Mouse (Mus musculus) stomach, postnatal 0 days (tissue): ENCODE results near the gene Pld6. TPM values are rescaled to one million over a fixed set of nuclear protein-coding genes. Genes with fewer than 3 reads are reported as not detected.

Experiments used
- ATAC-seq: fragments of 200-750 bp; cut with Nextera tagmentation; 2 replicates; pipeline ENCODE4 v1.8.0; 2017; ENCODE audit not compliant: low FRiP score, low TSS enrichment
- DNase-seq: peaks from one replicate; pipeline ENCODE4 v3.0.0-alpha.2; 2016; ENCODE audit warnings: low spot score
- H3K27ac ChIP-seq: fragments of 300-500 bp; sonication (generic); replicated peaks from 2 replicates; pipeline ENCODE4 v1.5.1; 2014; ENCODE audit warnings: mild to moderate bottlenecking, control low read depth
- H3K27me3 ChIP-seq: fragments of 300-500 bp; sonication (generic); 2 replicates; pipeline ENCODE4 v1.6.1; 2014; ENCODE audit warnings: low read length; ENCODE audit not compliant: control insufficient read depth, insufficient read depth
- H3K36me3 ChIP-seq: fragments of 300-500 bp; sonication (generic); 2 replicates; pipeline ENCODE4 v1.6.1; 2014; ENCODE audit warnings: low read length, mixed read lengths; ENCODE audit not compliant: control insufficient read depth, insufficient read depth
- H3K4me1 ChIP-seq: fragments of 300-500 bp; sonication (generic); replicated peaks from 2 replicates; pipeline ENCODE4 v1.6.1; 2014; ENCODE audit warnings: antibody characterized with exemption; ENCODE audit not compliant: control insufficient read depth, insufficient read depth
- H3K4me2 ChIP-seq: fragments of 300-500 bp; sonication (generic); replicated peaks from 2 replicates; pipeline ENCODE4 v1.6.1; 2014; ENCODE audit warnings: low read depth, mild to moderate bottlenecking, control low read depth, moderate library complexity
- H3K4me3 ChIP-seq: fragments of 300-500 bp; sonication (generic); 2 replicates; pipeline ENCODE4 v1.5.1; 2014; ENCODE audit warnings: low read depth, low read length, control low read depth
- H3K9ac ChIP-seq: fragments of 300-500 bp; sonication (generic); 2 replicates; pipeline ENCODE4 v1.6.1; 2014; ENCODE audit warnings: mild to moderate bottlenecking, low read length, control low read depth, mixed read lengths
- H3K9me3 ChIP-seq: fragments of 300-500 bp; sonication (generic); 2 replicates; pipeline ENCODE4 v1.6.1; 2016; ENCODE audit warnings: low read length; ENCODE audit not compliant: control insufficient read depth
- CTCF ChIP-seq: IDR thresholded peaks from 2 replicates; pipeline ENCODE4 v1.5.1; 2016; ENCODE audit warnings: antibody characterized with exemption, low read depth, mild to moderate bottlenecking, moderate library complexity
- EP300 ChIP-seq: optimal IDR thresholded peaks from 2 replicates; pipeline ENCODE3; 2016; ENCODE audit warnings: antibody characterized with exemption
- WGBS: fragments of 180-500 bp; shearing (Covaris S2); extraction: QIAGEN DNeasy Blood & Tissue Kit; methylation state at CpG from one replicate; pipeline ENCODE4 v1.1.7; 2014; 5-methylcytosine and 5-hydroxymethylcytosine counted together
- polyA plus RNA-seq: library from polyadenylated mRNA; unstranded; fragments of >200 nt; fragmentation: Nextera tagmentation; extraction: Ambion mirVana; gene quantifications from 2 replicates; pipeline ENCODE4 v1.2.1, GENCODE M21; 2015

Pld6 gene
- 5.9 and 6.7 TPM in 2 replicates for polyA plus RNA-seq

DNA sequence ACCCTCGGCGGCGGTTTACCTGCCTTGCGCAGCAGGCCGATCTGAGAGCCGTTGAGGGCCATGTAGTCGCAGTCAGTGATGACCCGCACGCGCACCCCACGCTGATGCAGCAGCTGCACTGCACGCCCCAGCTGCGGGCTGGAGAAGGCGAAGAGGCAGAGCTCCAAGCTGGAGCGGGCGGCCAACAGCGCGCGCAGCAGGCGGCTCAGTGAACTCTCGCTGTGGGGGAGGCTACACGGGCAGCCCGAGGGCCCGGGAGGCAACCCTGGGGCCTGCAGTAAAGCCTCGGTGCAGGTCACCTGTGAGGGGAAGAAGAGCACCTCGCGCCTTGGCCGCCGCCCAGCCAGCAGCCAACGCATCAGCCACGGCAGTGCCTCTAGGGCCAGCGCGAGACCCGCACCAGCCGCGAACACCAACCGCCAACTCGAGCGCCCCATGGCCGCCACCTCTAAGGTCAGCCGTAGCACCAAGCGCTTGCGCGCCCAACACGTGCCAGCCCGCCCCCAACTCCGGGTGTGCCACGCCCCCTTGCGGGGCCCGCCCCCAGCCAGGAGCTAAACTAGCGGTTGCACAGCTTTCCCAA lies at the start of gene Pld6:
Gene Pld6 (minus strand): TSS at position 447 of the 583 bp plus-strand sequence.
- peak; percentile 31; the same call in 1 of the 2 replicates for TF ChIP-seq CTCF
- TF ChIP-seq EP300 = no peak
- Histone ChIP-seq H3K4me1 (peaks cover 4% of the 10 kb centered on the region), H3K9me3 (no peaks in the 10 kb centered on the region), H3K4me2 (peak within 1 kb of the TSS; percentile 84), H3K27me3 (no peaks in the 10 kb centered on the region), H3K4me3 (peak within 1 kb of the TSS; percentile 47), H3K27ac (peak within 1 kb of the TSS; percentile 53; the same call in 1 of the 2 replicates), H3K36me3 (peaks cover 8% of the 10 kb centered on the region), H3K9ac (peak within 1 kb of the TSS; percentile 52)
- DNase-seq (peak; percentile 88), ATAC-seq (peak; percentile 81)
- WGBS = under 1% methylated on average over 51 of the region's 51 CpGs

DNA sequence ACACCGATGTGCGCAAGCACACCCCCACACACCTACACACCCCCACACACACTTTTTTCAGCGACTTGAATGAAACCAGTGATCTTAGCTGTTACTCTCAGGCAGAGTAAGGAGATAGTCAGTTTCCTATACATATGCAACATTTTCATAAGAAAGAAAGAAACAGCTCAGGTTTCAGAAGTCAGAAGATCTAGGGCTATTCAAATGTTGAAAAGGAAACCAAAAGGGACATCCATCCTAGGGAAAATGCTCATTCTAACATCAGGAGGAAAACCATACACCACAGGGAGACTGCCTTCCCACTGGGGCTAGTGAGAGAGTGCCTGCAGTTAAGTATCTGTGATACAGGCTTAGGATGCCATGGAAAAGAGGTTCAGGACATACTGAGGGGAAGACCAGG lies 34.2 kb upstream of the Pld6 start:
- ATAC-seq (no peak), DNase-seq (no peak)
- no peak overlapping the region for H3K4me2 ChIP-seq
- no peaks in the 10 kb centered on the region for H3K27me3 ChIP-seq
- H3K4me1 ChIP-seq = no peaks in the 10 kb centered on the region
- H3K36me3 ChIP-seq = peaks cover 50% of the 10 kb centered on the region
- H3K27ac ChIP-seq = no peak overlapping the region
- no peaks in the 10 kb centered on the region for H3K9me3 ChIP-seq
- WGBS = 94% methylated on average over 3 of the region's 3 CpGs
- no peak overlapping the region for H3K4me3 ChIP-seq
- TF ChIP-seq CTCF (no peak), EP300 (no peak)
- H3K9ac ChIP-seq = no peak overlapping the region

DNA sequence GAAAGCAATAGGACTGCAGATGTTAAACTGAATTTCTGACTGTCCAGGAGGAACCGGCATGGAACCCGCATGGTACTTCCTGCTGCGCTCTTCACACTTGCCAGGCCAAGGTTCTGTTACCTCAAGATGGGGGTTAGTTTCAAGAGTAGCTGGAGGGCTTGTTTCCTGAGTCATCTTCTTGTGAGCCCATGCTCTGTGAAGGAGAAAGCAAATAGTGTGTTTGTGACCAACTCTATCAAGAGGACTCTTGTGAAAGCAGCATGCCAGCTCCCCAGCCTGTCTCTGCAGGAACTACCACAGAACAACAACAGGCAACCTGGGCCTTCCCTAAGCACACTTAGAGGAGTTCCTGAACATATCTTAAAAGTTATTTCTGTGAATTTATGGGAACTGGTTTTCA lies 30.5 kb upstream of the Pld6 start:
- TF ChIP-seq EP300 (no peak), CTCF (no peak)
- WGBS = 96% methylated on average over 3 of the region's 3 CpGs
- ATAC-seq = no peak

DNA sequence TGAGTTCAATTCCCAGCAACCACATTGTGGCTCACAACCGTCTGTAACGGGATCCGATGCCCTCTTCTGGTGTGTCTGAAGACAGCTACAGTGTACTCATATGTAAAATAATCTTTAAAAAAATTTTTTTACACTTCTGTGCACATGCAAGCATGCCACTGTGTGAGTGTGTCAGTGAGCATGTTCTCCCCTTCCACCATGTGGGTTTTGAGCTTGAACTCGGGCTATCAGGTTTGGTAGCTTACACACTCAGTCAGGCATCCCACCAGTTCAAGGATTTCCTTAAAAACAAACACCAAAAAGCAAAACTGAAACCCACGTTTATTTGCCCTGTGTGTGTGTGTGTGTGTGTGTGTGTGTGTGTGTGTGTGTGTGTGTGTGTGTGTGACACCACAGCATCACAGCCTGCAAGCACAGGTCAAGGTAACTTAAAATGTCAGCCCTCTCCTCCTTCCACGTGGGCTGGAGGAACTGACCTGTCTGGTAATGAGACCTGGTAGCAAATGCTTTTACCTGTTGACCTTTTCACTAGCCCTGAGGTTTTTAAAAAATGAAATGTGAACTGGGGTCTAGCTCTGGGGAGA lies 28.1 kb upstream of the Pld6 start:
- WGBS = 89% methylated on average over 6 of the region's 6 CpGs
- no peak for ATAC-seq

More for the DNA sequence above, 30.5 kb upstream of the Pld6 start:
- Histone ChIP-seq H3K9me3 (no peaks in the 10 kb centered on the region), H3K4me1 (no peaks in the 10 kb centered on the region), H3K4me3 (no peak overlapping the region), H3K36me3 (peaks cover 30% of the 10 kb centered on the region), H3K9ac (no peak overlapping the region), H3K27me3 (no peaks in the 10 kb centered on the region), H3K4me2 (no peak overlapping the region), H3K27ac (no peak overlapping the region)
- no peak for DNase-seq

DNA sequence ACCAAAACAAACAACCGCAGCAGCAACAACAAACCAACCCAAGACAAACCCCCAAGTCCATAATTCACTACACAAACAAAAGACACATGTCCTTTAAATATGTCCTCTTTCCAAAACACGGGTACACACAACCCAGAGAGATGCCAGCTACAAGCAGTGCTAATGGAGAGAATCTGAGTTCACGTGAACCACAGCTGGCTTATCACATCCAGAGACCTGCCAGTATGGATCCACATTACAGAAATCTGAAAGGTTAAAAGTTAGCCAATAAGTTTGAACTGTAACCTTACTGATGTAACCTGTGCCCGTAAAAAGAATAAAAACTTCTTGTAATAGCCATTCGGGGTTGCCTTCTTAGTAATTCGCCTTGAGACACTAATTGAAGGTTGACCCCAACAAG lies 27.5 kb upstream of the Pld6 start:
- Histone ChIP-seq H3K27me3 (no peaks in the 10 kb centered on the region), H3K27ac (no peak overlapping the region), H3K9me3 (no peaks in the 10 kb centered on the region), H3K4me2 (no peak overlapping the region), H3K4me3 (no peak overlapping the region), H3K9ac (no peak overlapping the region), H3K4me1 (no peaks in the 10 kb centered on the region), H3K36me3 (peaks cover 19% of the 10 kb centered on the region)
- WGBS = 84% methylated on average over 6 of the region's 6 CpGs
- TF ChIP-seq EP300 (no peak), CTCF (no peak)
- DNase-seq = no peak
- ATAC-seq = no peak

More for the DNA sequence above, 28.1 kb upstream of the Pld6 start:
- Histone ChIP-seq H3K27ac (no peak overlapping the region), H3K4me1 (no peaks in the 10 kb centered on the region), H3K9ac (no peak overlapping the region), H3K36me3 (peaks cover 24% of the 10 kb centered on the region), H3K4me3 (no peak overlapping the region), H3K27me3 (no peaks in the 10 kb centered on the region), H3K9me3 (no peaks in the 10 kb centered on the region), H3K4me2 (no peak overlapping the region)
- DNase-seq = no peak
- TF ChIP-seq CTCF (no peak), EP300 (no peak)

DNA sequence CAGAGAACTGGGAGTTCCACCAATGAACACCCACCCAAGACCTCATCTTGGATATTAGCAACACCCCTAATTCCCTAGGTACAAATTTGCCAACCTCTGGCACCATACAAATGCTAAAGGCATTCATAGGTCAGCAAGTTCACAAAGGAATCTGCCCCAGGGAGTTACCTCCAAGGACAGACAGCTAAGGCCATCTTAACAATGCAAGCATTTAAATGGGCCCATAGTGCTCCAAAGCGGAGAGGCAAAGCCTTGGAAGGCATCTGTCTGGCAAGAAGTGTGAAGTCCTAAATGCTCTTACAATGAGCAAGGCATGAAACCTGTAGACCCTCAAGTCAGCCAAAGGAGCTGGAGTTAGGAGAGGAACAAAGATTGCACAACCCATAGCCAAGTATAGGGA lies 26.9 kb upstream of the Pld6 start:
- H3K36me3 ChIP-seq = peaks cover 14% of the 10 kb centered on the region
- no peak overlapping the region for H3K4me3 ChIP-seq
- H3K4me1 ChIP-seq = no peaks in the 10 kb centered on the region
- ATAC-seq (no peak), DNase-seq (no peak)
- no peak overlapping the region for H3K9ac ChIP-seq
- no peak overlapping the region for H3K27ac ChIP-seq
- no peak overlapping the region for H3K4me2 ChIP-seq
- 97% methylated on average over 1 of the region's 1 CpGs for WGBS
- no peaks in the 10 kb centered on the region for H3K27me3 ChIP-seq
- no peaks in the 10 kb centered on the region for H3K9me3 ChIP-seq
- no peak for TF ChIP-seq CTCF
- no peak for TF ChIP-seq EP300
